Mouse (Mus musculus): ENCODE results near the gene Dhrs7b. TPM values are rescaled to one million over a fixed set of nuclear protein-coding genes. Genes with fewer than 3 reads are reported as not detected.

Gene Dhrs7b
- polyA plus RNA-seq, 1 experiment from 2014 or later: 39.5 TPM

DNA sequence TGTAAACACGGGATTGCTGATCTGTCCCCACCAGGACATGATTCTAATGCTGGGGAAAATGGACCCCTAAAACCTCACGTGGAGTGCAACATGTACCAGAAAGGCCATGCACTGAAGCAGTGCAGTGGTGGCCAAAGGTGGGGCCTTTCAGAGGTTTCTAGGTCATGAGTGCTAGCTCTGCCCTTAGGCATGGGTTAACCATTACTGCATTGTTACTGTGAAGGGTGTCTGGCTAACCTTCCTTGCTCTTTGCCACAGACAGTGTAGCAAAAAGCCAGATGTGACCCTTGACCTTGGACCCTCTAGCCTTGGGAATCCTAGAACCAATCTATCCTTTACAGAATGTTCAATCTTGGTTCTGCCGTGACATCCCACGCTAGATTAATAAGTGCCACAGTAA is 72.1 kb downstream of the Dhrs7b start:
- no peak for ATAC-seq (ENCODE audit: insufficient number of reproducible peaks, insufficient read depth, low FRiP score, low TSS enrichment, low read depth)
- WGBS: 24% methylated on average over 4 of the region's 4 CpGs
- peaks cover 5% of the 10 kb centered on the region; the same call in 1 of the 2 replicates for H3K4me1 ChIP-seq
- peaks cover 39% of the 10 kb centered on the region for H3K36me3 ChIP-seq
- H3K27ac ChIP-seq: no peak overlapping the region
- H3K9ac ChIP-seq: no peak overlapping the region
- no peak overlapping the region for H3K4me2 ChIP-seq
- no peak overlapping the region for H3K4me3 ChIP-seq
- no peaks in the 10 kb centered on the region for H3K9me3 ChIP-seq
- H3K27me3 ChIP-seq: no peaks in the 10 kb centered on the region

GRCm38 (mm10) chr11:60903661-60904061 is 73.2 kb downstream of the Dhrs7b start:
- WGBS: 89% methylated on average over 6 of the region's 6 CpGs
- H3K9me3 ChIP-seq: no peaks in the 10 kb centered on the region
- H3K9ac ChIP-seq: no peak overlapping the region
- H3K27me3 ChIP-seq: no peaks in the 10 kb centered on the region
- peaks cover 39% of the 10 kb centered on the region for H3K36me3 ChIP-seq
- ATAC-seq (ENCODE audit: insufficient number of reproducible peaks, insufficient read depth, low FRiP score, low TSS enrichment, low read depth): no peak
- no peak overlapping the region for H3K27ac ChIP-seq
- peaks cover 5% of the 10 kb centered on the region; the same call in 1 of the 2 replicates for H3K4me1 ChIP-seq
- no peak overlapping the region for H3K4me3 ChIP-seq
- H3K4me2 ChIP-seq: no peak overlapping the region

GRCm38 (mm10) chr11:60905407-60906120 is 75.1 kb downstream of the Dhrs7b start:
- Histone ChIP-seq H3K27ac (no peak overlapping the region), H3K9me3 (no peaks in the 10 kb centered on the region), H3K27me3 (no peaks in the 10 kb centered on the region), H3K9ac (no peak overlapping the region), H3K4me2 (no peak overlapping the region), H3K36me3 (peaks cover 41% of the 10 kb centered on the region), H3K4me1 (peaks cover 5% of the 10 kb centered on the region; the same call in 1 of the 2 replicates), H3K4me3 (no peak overlapping the region)
- 90% methylated on average over 10 of the region's 10 CpGs for WGBS
- no peak for ATAC-seq (ENCODE audit: insufficient number of reproducible peaks, insufficient read depth, low FRiP score, low TSS enrichment, low read depth)

- H3K9ac ChIP-seq: no peak overlapping the region
- ATAC-seq (ENCODE audit: insufficient number of reproducible peaks, insufficient read depth, low FRiP score, low TSS enrichment, low read depth): no peak
- 93% methylated on average over 4 of the region's 4 CpGs for WGBS
Measured at GRCm38 (mm10) chr11:60906449-60906848, 76.0 kb downstream of the Dhrs7b start.

DNA sequence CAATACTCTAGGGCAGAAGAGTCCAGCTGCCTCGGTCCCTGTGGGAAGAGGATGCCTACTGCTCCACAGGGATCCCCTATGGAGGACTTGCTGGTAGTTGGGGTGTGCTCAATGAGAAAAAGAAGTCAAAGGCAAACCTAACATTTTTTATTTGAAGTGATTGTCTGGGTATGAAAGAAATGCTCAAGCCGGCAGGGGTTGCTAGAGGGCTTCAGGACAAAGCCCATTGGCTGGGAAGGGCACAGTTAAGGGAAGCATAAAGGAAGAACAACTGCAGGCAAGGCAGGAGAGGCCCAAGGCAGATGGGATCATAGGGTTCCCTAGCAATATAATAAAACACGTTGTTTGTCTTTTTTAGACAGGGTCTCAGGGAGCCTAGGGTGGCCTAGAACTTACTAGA is 77.6 kb downstream of the Dhrs7b start:
- WGBS: 65% methylated on average over 3 of the region's 3 CpGs
- H3K36me3 ChIP-seq: peaks cover 41% of the 10 kb centered on the region
- no peak for ATAC-seq (ENCODE audit: insufficient number of reproducible peaks, insufficient read depth, low FRiP score, low TSS enrichment, low read depth)
- H3K9me3 ChIP-seq: no peaks in the 10 kb centered on the region
- peaks cover 16% of the 10 kb centered on the region for H3K4me1 ChIP-seq
- no peak overlapping the region for H3K27ac ChIP-seq
- H3K4me2 ChIP-seq: no peak overlapping the region
- H3K4me3 ChIP-seq: no peak overlapping the region
- no peak overlapping the region for H3K9ac ChIP-seq
- no peaks in the 10 kb centered on the region for H3K27me3 ChIP-seq

More at GRCm38 (mm10) chr11:60906449-60906848, 76.0 kb downstream of the Dhrs7b start:
- Histone ChIP-seq H3K4me1 (peaks cover 7% of the 10 kb centered on the region), H3K4me3 (no peak overlapping the region), H3K36me3 (peaks cover 41% of the 10 kb centered on the region), H3K27ac (no peak overlapping the region), H3K27me3 (no peaks in the 10 kb centered on the region), H3K9me3 (no peaks in the 10 kb centered on the region), H3K4me2 (no peak overlapping the region)

DNA sequence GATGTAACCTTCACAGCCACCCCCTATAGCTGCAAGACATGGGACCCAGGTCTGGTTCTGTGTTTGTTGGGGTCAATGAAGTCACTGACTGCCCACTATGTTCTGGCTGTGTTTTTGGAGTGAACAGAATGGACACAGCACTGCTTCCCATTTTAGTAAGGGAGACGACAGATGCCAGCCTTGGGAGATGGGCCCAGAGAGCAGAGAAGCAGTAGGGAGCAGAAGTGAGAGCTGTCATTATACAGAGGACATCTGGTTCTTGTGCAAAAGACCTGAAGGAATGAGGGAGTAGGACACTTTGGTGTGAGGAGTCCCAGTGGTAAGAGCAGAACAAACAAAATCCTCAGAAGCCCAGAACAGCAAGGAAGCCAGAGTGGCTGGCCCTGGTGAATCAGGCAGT is 79.2 kb downstream of the Dhrs7b start:
- no peak overlapping the region for H3K27ac ChIP-seq
- no peaks in the 10 kb centered on the region for H3K27me3 ChIP-seq
- no peaks in the 10 kb centered on the region for H3K9me3 ChIP-seq
- no peak overlapping the region for H3K4me2 ChIP-seq
- H3K4me1 ChIP-seq: peaks cover 23% of the 10 kb centered on the region
- 79% methylated on average over 1 of the region's 1 CpGs for WGBS
- no peak for ATAC-seq (ENCODE audit: insufficient number of reproducible peaks, insufficient read depth, low FRiP score, low TSS enrichment, low read depth)
- H3K9ac ChIP-seq: no peak overlapping the region
- peaks cover 26% of the 10 kb centered on the region for H3K36me3 ChIP-seq
- no peak overlapping the region for H3K4me3 ChIP-seq

Other genes starting within 250 kb of the Dhrs7b start
- 73.5 and 73.8 TPM in 2 replicates for gene Llgl1, start 130.9 kb upstream of the Dhrs7b start, polyA plus RNA-seq (2015; fragmentation: Nextera tagmentation; extraction: Ambion mirVana)
- 65.2 and 68.7 TPM in 2 replicates for gene Flii, start 103.4 kb upstream of the Dhrs7b start, polyA plus RNA-seq (2015; fragmentation: Nextera tagmentation; extraction: Ambion mirVana)
- 15.6 and 17.8 TPM in 2 replicates for gene Mief2, start 102.2 kb upstream of the Dhrs7b start, polyA plus RNA-seq (2015; fragmentation: Nextera tagmentation; extraction: Ambion mirVana)
- 19.9 and 23.0 TPM in 2 replicates for gene Top3a, start 53.3 kb upstream of the Dhrs7b start, polyA plus RNA-seq (2015; fragmentation: Nextera tagmentation; extraction: Ambion mirVana)
- 6.2 and 6.4 TPM in 2 replicates for gene Smcr8, start 53.1 kb upstream of the Dhrs7b start, polyA plus RNA-seq (2015; fragmentation: Nextera tagmentation; extraction: Ambion mirVana)
- 50.1 and 55.5 TPM in 2 replicates for gene Shmt1, start 18.9 kb upstream of the Dhrs7b start, polyA plus RNA-seq (2015; fragmentation: Nextera tagmentation; extraction: Ambion mirVana)
- 59.5 and 61.9 TPM in 2 replicates for gene Tmem11, start 48.6 kb downstream of the Dhrs7b start, polyA plus RNA-seq (2015; fragmentation: Nextera tagmentation; extraction: Ambion mirVana)
- gene Natd1, start 84.1 kb downstream of the Dhrs7b start, polyA plus RNA-seq (2015; fragmentation: Nextera tagmentation; extraction: Ambion mirVana): 20.0 and 20.2 TPM in 2 replicates
- 92.1 and 92.2 TPM in 2 replicates for gene Map2k3, start 101.4 kb downstream of the Dhrs7b start, polyA plus RNA-seq (2015; fragmentation: Nextera tagmentation; extraction: Ambion mirVana)
- gene Kcnj12, start 191.9 kb downstream of the Dhrs7b start, polyA plus RNA-seq (2015; fragmentation: Nextera tagmentation; extraction: Ambion mirVana): 0.20 and 0.21 TPM in 2 replicates

All from embryonic facial prominence, embryonic 13.5 days (tissue).